Mouse (Mus musculus): ENCODE results near the gene Psme2b.
"Not testable (repeated sequence)": the region's sequence is repeated elsewhere in the genome, so short reads cannot be mapped to it uniquely, and the experiment has no call there.

Gene Psme2b

DNA sequence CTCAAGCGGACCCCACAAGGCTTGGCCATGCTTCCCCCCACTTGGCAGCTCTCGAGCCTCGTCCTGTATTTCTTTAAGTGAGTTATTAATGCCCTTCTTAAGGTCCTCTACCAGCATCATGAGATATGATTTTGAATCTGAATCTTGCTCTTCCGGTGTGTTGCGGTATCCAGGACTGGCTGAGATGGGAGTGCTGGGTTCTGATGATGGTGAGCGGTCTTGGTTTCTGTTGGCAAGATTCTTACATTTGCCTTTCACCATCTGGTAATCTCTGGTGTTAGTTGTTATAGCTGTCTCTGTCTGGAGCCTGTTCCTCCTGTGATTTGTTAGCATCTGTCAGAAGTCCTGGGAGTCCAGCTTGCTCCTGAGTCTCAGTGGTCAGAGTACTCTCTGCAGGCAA lies at the start of gene Psme2b:
Gene Psme2b (minus strand): TSS at position 101 of the 400 bp plus-strand sequence.
- DNase-seq (ENCODE audit: low spot score in 2 of 2), result not testable (repeated sequence)

DNA sequence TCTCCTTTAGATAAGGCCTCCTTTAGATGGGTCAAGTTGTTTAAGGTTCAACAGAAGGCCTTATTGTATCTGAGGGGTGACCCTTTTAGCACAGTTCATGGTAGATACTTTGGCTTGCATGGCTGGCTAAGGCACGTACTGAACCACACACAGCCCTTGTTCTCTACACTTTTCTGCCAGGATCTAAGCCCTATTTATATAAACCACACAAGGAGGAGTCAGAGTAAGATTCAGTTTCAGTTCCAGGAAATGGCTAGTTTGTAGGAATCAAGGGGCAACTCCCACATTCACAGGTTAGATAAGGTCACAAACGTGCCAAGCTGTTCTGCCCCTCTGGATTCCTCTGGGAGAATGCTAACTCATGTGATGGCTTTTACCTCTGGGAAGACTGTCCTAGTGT lies 48.0 kb upstream of the Psme2b start, which contains the start of gene Tgtp1:
Gene Tgtp1 (minus strand): TSS at position 155 of the 400 bp plus-strand sequence.
- DNase-seq (ENCODE audit: low spot score in 2 of 2), result not testable (repeated sequence)

DNA sequence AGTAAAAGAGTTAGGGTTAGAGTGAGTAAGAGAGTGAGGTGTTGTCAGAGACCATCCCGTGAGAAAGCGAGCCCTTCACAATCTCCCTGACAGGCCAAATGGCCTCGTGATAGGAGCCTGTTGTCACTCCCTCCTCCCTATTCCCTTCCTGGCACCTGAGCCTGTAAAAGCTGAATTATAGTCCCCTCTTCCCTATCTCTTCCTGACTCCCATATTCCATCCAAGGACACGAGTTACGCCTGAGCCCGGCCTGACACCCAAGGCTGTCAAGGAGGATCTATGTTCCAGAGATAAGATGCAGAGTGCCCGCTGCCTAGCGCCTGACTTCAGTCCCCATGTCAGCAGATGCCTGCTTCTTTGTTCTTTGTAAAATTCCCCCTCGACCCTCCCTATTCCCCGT lies 47.3 kb upstream of the Psme2b start:
- not testable (repeated sequence) for DNase-seq (ENCODE audit: low spot score in 2 of 2)

DNA sequence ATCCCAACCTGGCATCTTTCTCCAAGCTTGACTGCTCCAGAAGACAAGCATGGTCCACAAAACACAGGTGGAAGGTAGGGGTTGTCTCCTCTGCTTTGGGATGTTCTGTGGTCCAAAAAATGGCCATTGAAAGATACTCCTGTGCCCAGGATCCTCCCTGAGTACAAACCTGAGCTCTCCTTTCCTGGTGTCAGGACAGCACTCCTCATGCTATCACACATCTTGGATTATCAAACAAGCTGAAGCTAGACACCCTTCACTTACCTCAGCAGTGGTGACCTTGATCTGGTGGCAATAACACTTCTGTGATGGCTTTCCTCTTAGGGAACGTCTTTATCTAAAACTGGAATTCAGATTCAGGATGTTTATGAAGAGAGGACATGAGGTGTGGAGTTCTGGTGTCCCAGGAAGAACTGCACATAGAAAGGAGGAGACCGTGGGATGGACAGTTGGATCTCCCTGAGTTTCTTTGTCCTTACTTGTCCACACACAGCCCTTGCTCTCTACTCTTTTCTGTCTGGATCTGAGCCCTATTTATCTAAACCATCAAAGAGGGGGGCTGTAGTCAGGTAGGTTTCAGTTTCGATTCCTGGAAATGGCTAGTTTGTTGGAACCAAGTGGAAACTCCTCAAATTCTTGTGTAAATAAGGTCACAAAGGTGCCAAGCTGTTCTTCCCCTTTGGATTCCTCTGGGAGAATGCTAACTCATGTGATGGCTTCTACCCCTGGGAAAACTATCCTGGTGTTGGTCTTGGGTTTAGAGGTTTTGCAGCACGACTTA lies 45.9 kb upstream of the Psme2b start, which contains the start of gene Gm12185:
Gene Gm12185 (minus strand): TSS at position 487 of the 781 bp plus-strand sequence.
- not testable (repeated sequence) for DNase-seq (ENCODE audit: low spot score in 2 of 2)

GRCm38 (mm10) chr11:48989981-48990380 lies 44.0 kb upstream of the Psme2b start:
- not testable (repeated sequence) for DNase-seq (ENCODE audit: low spot score in 2 of 2)

DNA sequence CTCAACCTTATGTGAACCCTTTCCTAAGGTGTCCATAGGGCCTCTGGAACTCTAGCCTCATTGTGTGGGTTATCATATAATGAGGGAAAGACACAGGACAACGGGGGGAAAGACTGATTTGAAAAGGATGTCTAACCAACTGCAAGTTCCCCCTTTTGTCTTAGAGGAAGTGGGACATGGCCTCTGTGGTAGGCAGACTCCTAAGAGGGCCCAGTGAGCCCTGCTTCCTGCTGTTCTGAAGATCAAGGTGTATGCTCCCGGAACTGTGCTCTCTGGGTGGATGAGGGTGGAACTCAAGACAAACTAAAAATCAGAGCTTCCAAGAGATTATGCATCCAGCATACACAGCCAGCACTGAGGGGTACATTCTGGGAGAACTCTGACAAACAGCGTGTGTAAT lies 42.2 kb upstream of the Psme2b start:
- DNase-seq (ENCODE audit: low spot score in 2 of 2), result not testable (repeated sequence)

- not testable (repeated sequence) for DNase-seq (ENCODE audit: low spot score in 2 of 2)
Measured at GRCm38 (mm10) chr11:48982848-48983247, 36.9 kb upstream of the Psme2b start.

GRCm38 (mm10) chr11:48980052-48980451 lies 34.1 kb upstream of the Psme2b start:
- DNase-seq (ENCODE audit: low spot score in 2 of 2), result not testable (repeated sequence)

- DNase-seq (ENCODE audit: low spot score in 2 of 2), result not testable (repeated sequence)
Measured at GRCm38 (mm10) chr11:48979251-48979650, 33.3 kb upstream of the Psme2b start, which contains the start of gene 9930111J21Rik1. TSS of gene 9930111J21Rik1 (minus strand) at chr11:48979398.

DNA sequence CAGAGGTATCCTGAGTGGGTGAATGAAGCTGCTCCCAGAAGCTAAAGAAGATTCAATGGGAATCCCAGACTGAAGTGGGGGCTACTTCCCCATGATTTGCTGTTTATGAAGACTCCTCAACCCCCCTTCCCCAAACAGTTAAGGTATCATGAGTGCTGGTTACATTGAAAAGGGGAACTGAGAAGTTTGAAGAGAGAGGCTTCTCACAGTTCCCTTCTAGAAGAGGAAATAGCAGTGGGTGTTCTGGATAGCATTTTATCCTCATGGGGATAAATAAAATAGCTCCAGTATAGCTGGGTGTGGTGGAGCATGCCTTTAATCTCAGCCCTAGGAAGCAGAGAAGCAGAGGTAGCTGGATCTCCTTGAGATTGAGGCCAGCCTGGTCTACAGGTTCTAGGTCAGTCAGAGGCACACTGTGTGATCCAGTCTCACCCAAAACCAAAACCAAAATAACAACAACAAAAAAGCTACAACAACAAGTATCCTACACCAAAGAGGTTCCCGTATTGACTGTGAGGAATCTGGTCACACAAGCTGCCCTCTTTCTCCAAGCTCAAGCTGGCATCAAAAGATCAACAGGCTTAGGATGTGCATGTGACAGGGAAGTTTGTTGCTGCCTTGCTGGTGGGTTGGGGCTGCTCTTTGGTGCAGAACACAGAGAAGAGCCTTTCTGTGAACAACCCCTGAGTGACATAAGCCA lies 32.4 kb upstream of the Psme2b start, which contains the start of gene Olfr56:
Gene Olfr56 (plus strand): TSS at position 650 of the 700 bp plus-strand sequence.
- not testable (repeated sequence) for DNase-seq (ENCODE audit: low spot score in 2 of 2)

DNA sequence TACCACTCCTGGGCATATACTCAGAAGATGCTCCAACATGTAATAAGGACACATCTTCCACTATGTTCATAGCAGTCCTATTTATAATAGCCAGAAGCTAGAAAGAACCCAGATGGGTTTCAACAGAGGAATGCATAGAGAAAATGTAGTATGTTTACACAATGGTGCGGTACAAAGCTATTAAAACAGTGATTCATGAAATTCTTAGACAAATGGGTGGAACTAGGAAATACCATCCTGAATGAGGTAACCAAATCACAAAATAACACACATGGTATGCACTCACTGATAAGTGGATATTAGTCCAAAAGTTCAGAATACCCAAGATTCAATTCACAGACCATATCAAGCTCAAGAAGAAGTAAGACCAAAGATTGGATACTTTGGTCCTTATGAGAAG lies 28.7 kb upstream of the Psme2b start:
- not testable (repeated sequence) for DNase-seq (ENCODE audit: low spot score in 2 of 2)

- DNase-seq (ENCODE audit: low spot score in 2 of 2), result not testable (repeated sequence)
Measured at GRCm38 (mm10) chr11:48939286-48939685, 6.7 kb downstream of the Psme2b start.

DNA sequence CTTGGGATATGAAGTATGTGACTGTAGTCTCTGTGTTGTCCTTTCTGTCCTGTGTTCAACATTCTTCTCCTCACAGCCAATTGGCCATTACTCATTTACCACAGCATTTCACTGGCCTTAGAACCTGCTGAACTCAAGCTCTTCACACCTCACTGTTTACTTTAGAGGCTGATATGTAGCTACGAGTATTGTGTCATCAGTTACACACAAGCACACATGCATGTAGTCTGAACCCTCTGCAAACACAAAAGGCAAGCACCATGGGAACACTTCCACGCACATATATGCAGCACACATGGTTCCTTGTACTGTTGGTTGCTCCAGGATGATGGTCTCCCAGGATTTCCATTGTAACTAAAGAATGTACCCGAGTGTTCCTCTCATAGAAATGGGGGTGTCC lies 10.7 kb downstream of the Psme2b start:
- DNase-seq (ENCODE audit: low spot score in 2 of 2), result not testable (repeated sequence)

- DNase-seq (ENCODE audit: low spot score in 2 of 2), result not testable (repeated sequence)
Measured at GRCm38 (mm10) chr11:48933923-48934322, 12.1 kb downstream of the Psme2b start.

GRCm38 (mm10) chr11:48933422-48933821 lies 12.6 kb downstream of the Psme2b start:
- not testable (repeated sequence) for DNase-seq (ENCODE audit: low spot score in 2 of 2)

GRCm38 (mm10) chr11:48928068-48928467 lies 17.9 kb downstream of the Psme2b start:
- DNase-seq (ENCODE audit: low spot score in 2 of 2), result not testable (repeated sequence)

- not testable (repeated sequence) for DNase-seq (ENCODE audit: low spot score in 2 of 2)
Measured at GRCm38 (mm10) chr11:48926437-48926836, 19.6 kb downstream of the Psme2b start.

- not testable (repeated sequence) for DNase-seq (ENCODE audit: low spot score in 2 of 2)
Measured at GRCm38 (mm10) chr11:48923818-48924217, 22.2 kb downstream of the Psme2b start.

- DNase-seq (ENCODE audit: low spot score in 2 of 2), result no peak
Measured at GRCm38 (mm10) chr11:48918380-48918779, 27.6 kb downstream of the Psme2b start.

DNA sequence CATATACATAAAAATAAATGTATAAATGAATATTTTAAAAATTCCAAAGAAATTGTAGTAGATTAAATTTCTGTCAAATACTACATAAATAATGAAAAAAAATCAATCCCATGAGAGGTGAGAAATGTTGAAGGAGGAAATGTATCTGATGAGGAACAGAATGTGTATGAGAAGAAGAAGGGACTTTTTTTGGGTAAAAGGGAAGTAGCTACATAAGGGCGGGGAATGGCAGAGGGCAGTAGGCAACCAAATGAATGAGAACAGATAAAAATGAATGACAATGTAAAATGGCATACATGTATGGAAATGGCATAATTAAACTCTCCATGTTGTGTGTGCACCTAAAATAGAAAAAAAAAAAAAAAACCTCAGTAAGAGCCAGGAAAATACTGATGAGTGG lies 32.4 kb downstream of the Psme2b start:
- no peak for DNase-seq (ENCODE audit: low spot score in 2 of 2)

- no peak for DNase-seq (ENCODE audit: low spot score in 2 of 2)
Measured at GRCm38 (mm10) chr11:48908459-48908858, 37.5 kb downstream of the Psme2b start.

DNA sequence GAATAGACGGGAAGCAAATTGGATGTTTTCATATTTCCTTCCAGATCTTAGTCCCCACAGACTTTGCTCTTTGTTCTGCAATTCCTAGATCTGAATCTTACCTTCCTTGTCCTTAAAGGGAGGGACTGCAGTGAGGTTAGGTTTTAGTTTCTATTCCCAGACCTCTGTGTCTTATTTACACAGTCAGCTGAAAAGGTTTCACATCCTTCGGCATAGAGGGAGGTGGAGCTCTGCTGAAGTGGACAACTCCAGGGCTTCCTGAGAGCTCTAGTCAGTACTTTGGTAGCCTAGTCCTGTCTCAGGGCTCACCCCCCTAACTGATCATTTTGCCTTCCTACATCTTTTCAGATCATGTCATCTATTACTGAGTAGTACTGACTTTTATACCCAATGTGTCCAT lies 44.0 kb downstream of the Psme2b start, which contains the start of gene Gm5431:
Gene Gm5431 (minus strand): TSS at position 194 of the 400 bp plus-strand sequence.
- no peak for DNase-seq (ENCODE audit: low spot score in 2 of 2)
